Mouse (Mus musculus) brown adipose tissue, adult 24 weeks (tissue): Measurements from ENCODE around the gene Tmco4. TPM values are rescaled to one million over a fixed set of nuclear protein-coding genes. Genes with fewer than 3 reads are reported as not detected.
"Not testable (repeated sequence)": the region's sequence is repeated elsewhere in the genome, so short reads cannot be mapped to it uniquely, and the experiment has no call there.

Experiments used
- H3K27ac ChIP-seq: fragments of 200-500 bp; replicated peaks from 2 replicates; pipeline ENCODE4 v1.5.1; 2012; ENCODE audit warnings: low read depth, mild to moderate bottlenecking, low read length
- H3K4me1 ChIP-seq: fragments of 200-500 bp; 2 replicates; pipeline ENCODE4 v1.6.1; 2012; ENCODE audit warnings: low read length, mixed read lengths; ENCODE audit not compliant: control insufficient read depth, insufficient read depth, insufficient read length
- H3K4me3 ChIP-seq: fragments of 200-500 bp; 2 replicates; pipeline ENCODE4 v1.5.1; 2012; ENCODE audit warnings: low read depth, mild to moderate bottlenecking, low read length, moderate library complexity; ENCODE audit not compliant: insufficient read depth
- polyA plus RNA-seq: library from polyadenylated mRNA; stranded (reverse); fragments of >200 nt; gene quantifications from 2 replicates; pipeline ENCODE4 v1.2.4, GENCODE M21; 2012; ENCODE audit not compliant: missing spikeins, insufficient read depth, insufficient read length

The Tmco4 gene
- polyA plus RNA-seq, 1 experiment: 10.3 TPM

DNA sequence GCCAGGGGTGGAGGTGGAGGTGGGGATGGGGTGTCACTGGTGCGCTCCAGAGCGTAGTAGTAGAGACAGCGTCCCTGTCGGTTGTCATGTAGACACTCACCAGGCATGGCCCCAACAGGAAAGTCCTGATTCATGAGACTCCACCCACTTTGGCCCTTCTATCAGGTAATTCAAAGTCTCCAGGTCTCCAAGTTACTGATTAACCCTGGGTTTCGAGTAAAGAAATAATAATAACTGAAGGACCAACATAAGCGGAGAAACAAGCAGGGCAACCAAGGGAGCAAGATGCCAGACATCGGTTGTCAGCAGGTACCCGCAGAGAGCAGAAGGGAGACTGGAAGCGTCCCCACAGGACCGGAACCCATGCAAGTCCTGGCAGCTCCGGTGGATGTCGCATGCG lies 5.8 kb upstream of the Tmco4 start, which contains the start of gene Rnf186:
Gene Rnf186, plus strand, starts transcription at position 247 of the 400 bp plus-strand sequence.
- H3K27ac ChIP-seq: no peak within 1 kb of the TSS

DNA sequence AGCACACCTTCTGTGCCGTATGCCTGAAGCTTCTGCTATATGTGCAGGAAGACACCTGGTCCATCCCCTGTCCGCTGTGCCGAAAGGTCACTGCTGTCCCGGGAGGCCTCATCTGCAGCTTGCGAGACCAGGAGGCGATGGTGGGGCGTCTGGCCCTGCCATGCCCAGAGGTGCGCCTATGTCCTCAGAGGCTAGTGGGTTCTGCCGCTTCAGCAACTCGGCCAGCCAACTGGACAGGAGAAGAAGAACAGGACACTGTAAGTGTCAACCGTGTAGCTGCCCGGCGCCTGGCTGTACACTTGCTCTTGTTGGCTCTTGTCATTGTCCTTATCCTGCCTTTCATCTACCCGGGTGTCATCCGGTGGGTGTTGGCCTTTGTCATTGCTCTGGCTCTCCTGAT lies 5.2 kb upstream of the Tmco4 start:
- no peak overlapping the region for H3K4me3 ChIP-seq
- H3K4me1 ChIP-seq: no peaks in the 10 kb centered on the region
- no peak overlapping the region for H3K27ac ChIP-seq

More for the DNA sequence above, 5.8 kb upstream of the Tmco4 start, which contains the start of gene Rnf186:
- no peak within 1 kb of the TSS for H3K4me3 ChIP-seq
- H3K4me1 ChIP-seq: no peaks in the 10 kb centered on the region

DNA sequence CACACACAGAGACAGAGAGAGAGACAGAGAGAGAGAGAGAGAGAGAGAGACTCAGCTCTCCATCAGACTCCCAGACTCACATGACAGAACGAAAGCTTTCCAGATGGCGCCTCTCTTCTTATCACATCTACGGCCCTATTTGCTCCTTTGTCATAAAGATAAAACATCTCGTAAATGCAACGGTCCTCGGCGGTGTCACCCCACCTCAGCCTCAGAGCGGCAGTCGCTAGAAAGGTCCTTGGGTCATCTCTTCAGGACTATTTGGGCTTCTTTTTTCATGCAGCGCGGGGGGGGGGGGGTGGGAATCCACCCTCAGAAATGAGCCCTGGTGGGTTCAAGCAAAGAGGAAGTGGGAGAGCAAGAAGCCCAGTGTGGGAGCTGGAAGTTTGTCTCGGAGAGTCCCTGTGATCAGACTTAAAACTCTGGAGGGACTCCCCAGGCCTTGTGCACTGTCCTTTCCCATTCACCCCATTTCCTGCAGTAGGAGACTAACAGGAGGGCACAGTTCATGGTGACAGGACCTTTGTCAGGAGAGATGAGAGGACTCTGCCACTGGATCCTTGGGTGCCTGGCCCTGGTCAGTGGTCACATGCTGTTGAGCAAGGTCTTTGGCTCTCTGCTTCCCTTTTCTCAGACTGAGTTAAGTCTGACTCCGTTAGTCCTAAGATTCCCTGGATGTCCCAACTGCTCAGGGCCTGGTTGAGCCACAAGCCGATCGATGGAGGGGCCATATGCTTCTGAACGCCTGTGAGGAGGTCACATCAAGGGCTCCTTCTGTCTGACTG lies 3.7 kb upstream of the Tmco4 start:
- Histone ChIP-seq H3K27ac (no peak overlapping the region), H3K4me3 (no peak overlapping the region), H3K4me1 (peaks cover 3% of the 10 kb centered on the region; the same call in 1 of the 2 replicates)

DNA sequence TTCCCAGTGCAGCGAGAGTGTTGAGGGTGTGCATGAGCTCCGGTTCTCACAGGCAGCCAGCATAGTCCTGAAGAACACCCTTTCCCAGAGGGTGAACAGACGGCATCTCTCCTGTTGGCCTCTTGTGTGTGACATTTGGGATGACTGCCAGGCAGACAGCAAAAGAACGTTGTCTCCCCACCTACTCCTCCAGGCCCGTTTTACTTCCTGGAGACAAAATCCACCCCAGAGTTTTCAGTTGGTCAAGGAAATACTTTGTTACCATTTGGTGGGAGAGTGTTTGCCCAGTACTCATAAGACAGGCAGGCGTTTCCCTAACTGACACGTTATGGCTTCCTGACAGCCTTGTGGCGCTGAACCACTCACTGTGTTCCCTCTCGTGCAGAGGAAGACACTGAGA lies 3.0 kb upstream of the Tmco4 start:
- Histone ChIP-seq H3K4me3 (no peak overlapping the region), H3K27ac (no peak overlapping the region), H3K4me1 (peaks cover 4% of the 10 kb centered on the region; the same call in 1 of the 2 replicates)

DNA sequence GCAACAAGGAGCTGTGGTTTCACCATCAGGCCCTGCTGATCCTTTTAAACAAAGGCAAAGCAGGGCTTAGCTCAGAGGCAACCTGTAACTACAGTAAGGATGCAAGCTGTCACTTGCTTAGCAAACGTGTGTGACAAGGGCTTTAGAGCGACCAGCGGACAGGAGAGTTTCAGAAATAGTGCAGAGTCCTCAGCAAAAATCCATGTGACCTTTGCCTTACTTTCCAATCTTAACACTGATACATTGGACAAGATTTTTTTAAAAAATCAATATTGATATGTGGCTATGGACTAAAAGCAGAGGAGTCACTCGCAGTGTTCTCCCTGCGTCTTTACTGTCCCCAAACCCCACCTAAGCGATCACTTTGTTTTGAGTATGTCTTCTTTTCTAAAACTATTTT lies 1.3 kb upstream of the Tmco4 start:
- Histone ChIP-seq H3K4me3 (no peak overlapping the region), H3K27ac (no peak overlapping the region), H3K4me1 (peaks cover 12% of the 10 kb centered on the region)

DNA sequence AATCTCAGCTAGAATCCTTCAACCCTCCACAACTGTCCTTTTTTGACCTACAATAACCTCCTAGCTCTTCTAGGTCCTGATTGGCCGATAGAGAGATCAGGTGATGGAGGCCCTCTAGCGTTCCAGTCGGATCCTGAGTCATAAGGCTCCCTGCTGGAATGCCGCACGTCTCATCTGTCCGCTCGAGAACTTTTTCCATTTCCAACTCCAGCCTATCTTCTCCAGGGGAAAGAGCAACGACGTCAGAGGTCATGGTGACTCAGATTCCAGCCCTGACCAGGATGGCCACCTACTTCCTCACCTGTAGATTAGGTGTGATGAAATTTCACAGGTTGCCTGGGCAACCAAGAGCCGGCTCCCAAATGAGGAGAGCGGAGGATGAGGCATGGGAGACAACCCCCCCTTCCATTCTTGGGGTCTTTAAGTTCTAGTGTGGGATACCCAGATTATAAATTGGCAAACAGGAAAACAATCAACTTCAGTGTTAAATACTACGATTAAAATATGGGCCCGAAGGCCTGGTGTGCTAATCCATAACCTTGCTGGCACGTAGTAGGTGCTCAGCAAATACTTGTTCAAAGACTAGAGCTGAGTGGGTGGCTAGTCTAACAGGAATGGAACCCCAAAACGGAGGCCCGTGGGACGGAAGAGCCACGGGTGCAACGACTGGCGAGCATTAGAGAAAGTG lies 405 bp upstream of the Tmco4 start:
- peak overlapping the region; percentile 84 for H3K4me3 ChIP-seq
- H3K27ac ChIP-seq: peak overlapping the region; percentile 95
- H3K4me1 ChIP-seq: peaks cover 12% of the 10 kb centered on the region

DNA sequence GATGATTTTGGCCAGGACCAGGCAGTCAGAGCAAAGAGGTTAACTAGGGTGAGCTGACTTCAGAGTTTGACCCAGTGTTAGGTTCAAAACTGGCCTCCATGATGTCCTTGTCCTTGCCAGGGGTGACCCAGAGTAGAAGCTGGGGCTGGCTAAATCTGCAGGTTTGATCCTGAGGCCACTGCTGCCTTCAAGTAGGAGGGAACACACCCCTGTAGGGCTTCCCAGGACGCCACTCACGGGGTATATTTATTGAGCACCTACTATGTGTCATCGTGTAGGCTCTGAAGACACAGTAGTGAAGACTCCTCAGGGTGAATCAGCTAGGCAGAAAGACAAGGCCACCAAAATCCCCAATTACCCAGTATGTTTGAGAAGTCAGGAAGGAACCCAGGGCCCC lies 1.0 kb downstream of the Tmco4 start:
- peak overlapping the region; percentile 95 for H3K27ac ChIP-seq
- peak overlapping the region; percentile 84 for H3K4me3 ChIP-seq
- peaks cover 12% of the 10 kb centered on the region for H3K4me1 ChIP-seq

DNA sequence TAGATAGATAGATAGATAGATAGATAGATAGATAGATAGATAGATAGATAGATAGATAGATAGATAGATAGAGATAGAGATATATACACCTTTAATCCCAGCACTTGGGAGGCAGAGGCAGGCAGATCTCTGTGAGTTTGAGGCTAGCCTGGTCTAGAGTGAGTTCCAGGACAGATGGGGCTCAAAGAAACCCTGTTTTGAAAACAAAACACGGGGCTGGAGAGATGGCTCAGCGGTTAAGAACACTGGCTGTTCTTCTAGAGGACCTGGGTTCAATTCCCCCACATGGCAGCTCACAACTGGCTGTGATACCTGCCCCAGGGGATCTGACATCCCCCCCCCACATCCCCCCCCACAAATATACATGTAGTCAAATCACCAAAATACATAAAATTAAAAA lies 1.9 kb downstream of the Tmco4 start:
- not testable (repeated sequence) for H3K4me3 ChIP-seq, H3K27ac ChIP-seq
- peaks cover 12% of the 10 kb centered on the region for H3K4me1 ChIP-seq

DNA sequence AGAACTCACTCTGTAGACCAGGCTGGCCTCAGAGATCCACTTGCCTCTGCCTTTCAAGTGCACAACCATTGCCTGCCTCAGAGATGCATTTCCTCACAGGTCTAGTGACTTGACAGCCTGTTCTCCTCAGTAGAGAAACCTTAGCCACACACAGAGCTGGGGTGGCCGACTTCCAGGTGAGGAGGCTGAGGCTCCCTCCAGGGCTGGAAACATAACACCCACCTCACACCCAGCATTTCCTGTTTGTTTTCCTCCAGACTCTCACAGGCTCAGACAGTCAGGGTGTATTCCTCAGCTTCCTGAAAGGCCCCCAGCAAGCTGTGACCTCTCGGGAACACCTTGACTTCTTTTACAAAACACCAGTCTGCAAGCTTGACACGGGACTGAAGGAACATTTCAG lies 2.5 kb downstream of the Tmco4 start:
- Histone ChIP-seq H3K4me3 (no peak overlapping the region), H3K27ac (peak overlapping the region; percentile 27; the same call in 1 of the 2 replicates), H3K4me1 (peaks cover 12% of the 10 kb centered on the region)

DNA sequence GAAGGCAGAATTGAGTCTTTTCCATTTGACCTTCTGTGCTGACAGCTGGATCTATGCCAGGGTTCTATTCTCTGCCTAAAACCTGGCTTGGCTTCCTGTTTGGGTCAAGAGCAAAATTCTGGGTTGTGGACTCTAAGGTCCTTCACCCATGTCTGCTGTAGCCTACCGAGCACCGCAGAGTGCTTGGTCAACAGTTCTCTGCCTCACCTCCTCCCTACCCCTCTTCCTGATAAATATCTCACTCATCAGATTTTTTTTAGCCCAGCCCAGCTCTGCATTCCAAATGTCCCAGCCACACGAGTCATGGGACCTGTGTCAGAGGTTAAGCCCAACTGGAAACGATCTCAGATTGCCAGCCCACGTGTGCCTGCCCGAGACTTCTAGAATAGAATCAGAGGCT lies 3.4 kb downstream of the Tmco4 start:
- Histone ChIP-seq H3K27ac (peak overlapping the region; percentile 81), H3K4me3 (no peak overlapping the region), H3K4me1 (peaks cover 15% of the 10 kb centered on the region)

DNA sequence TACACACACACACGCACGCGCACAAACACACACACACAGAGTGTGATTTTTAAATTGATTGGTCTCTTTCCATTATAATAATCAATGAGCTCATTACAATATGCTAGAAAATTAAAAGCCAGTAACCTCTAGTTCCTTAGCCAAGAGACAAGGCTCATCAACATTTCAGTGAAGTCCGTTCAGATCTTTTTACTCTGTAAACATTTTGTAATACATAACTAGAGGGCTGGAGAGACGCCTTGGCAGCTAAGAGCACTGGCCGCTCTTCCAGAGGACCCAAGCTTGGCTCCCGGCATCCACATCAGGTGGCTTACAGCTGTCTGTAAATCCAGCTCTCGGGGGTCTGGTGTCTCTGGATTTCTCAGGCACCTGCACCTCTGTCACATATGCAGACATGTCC lies 7.3 kb downstream of the Tmco4 start:
- no peak overlapping the region for H3K4me3 ChIP-seq
- H3K4me1 ChIP-seq: peaks cover 10% of the 10 kb centered on the region
- no peak overlapping the region for H3K27ac ChIP-seq

DNA sequence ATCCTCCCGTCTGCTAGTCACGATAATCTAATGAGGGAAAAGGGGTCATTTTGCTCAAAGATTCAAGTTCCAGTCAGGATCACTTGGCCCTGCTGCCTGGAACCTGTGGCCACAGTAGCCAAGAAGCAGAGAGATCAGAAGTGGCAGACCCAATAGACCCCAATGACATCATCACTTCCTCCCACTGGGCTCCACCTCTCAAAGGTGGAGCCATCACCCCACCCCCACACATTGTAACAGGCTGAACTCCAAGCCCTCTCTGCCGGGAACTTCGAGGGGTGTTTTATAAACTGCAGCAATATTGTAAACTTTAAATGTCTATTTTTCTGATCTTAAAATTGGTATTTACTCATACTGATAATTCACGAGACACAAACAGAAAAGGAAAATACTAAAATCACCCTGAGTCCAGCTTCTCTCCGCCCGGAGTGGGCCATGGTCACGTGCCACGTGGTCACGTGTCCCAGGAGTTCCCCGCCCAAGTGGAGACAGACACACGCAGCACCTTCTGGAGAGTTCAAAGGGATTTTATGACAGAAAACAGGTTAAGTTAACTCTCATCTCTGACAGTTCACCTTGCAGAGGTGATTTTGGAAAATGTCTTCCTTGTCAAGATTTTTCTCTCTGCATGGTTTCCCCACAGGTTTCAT lies 8.2 kb downstream of the Tmco4 start:
- Histone ChIP-seq H3K27ac (no peak overlapping the region), H3K4me1 (peaks cover 6% of the 10 kb centered on the region; the same call in 1 of the 2 replicates), H3K4me3 (no peak overlapping the region)

DNA sequence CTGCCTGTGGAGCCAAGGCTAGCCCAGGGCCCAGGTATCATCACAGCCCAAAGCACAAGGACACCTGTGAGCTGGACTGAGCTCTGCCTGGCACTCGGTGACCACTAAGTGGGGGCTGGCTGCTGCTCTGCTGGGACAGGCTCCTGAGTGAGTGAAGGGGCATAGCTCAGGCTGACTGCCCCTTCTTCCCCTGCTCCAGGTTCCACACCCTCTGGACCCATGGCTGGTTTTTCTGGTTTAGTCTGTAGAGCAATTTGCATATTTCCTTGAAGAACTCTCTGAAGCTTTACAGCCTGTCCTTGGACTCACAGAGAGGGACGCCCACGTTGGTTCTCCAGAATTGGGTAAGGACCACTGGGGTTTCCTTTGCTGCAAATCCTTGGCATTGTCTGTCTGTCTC lies 10.7 kb downstream of the Tmco4 start:
- H3K27ac ChIP-seq: no peak overlapping the region
- 0 out of 2 replicates have a peak, but pooled peaks cover 3% of the 10 kb centered on the region for H3K4me1 ChIP-seq
- H3K4me3 ChIP-seq: no peak overlapping the region

DNA sequence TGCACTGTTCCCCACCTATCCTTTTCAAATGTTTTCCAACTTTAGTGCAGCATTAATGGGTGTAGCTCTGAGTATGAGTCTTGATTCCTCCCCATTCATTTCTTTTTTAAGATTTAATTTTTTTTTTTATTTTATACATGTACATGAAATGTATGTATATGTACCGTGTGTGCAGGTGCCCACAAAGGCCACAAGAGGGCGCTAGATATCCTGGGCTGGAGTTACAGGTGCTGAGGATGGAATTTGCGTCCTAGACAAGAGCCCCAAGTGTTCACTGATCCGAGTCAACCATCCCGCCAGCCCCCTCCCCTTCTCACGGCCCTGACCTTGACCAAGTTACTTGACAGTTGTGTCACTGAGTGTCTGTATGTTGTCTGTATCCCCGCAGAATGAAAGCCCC lies 12.1 kb downstream of the Tmco4 start:
- Histone ChIP-seq H3K4me3 (no peak overlapping the region), H3K27ac (no peak overlapping the region), H3K4me1 (0 out of 2 replicates have a peak, but pooled peaks cover 3% of the 10 kb centered on the region)

DNA sequence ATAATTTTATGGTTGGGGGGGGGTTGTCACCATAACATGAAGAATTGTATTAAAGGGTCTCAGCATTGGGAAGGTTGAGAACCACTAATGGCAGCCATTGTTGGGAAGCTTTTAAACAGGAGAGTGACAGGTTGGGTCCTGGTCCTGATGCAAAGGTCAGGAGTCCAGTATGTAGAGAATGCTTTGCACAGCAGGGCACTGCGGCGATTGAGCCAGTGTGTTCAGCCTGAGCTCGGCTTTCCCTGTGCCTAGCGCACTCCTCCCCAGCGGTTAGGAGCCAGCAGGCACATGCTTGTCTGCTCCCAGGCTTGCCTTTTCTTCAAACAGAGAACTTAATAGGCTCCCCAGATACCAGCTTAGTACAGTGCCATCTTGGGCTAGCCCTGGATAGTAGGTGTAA lies 13.6 kb downstream of the Tmco4 start:
- no peaks in the 10 kb centered on the region for H3K4me1 ChIP-seq
- no peak overlapping the region for H3K27ac ChIP-seq
- H3K4me3 ChIP-seq: no peak overlapping the region
